In the genomic region with DNA sequence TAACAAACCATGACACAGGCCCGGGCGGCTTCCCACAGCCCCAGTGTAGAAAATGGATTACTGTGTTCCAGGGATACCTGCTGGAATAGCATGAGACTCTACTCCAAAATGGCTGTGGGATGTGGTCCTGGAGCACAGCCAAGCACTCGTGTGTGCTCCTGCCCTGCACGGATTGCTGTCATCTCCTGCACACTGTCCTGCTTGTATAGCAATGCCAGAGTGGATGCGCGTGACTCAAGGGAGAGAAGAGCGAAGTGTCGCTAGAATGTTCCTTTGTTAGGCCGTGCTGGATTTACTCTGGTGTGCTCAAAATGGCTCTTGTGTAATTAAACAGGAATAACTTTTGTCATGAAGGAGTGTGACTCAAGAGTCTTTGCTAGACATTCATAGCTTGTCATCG, we compare ENCODE assay signal across 22 mouse cellular contexts.
DNase-seq lines count a peak whose midpoint lies in the region; ATAC-seq and TF ChIP-seq lines count a peak whose summit lies in the region.
"Had no signal": no experiment of that assay in that cellular context is flagged by ENCODE, and none has a peak within 500 bp of the region (broad histone marks: within the 10 kb centered on the region; RNA-seq: fewer than 3 reads in every experiment).

No protein-coding gene starts in this region.

- no peak for TF ChIP-seq POLR2A in brain, embryonic 14.5 days (IDR thresholded peaks at IDR 0.05; ENCODE audit: borderline replicate concordance, extremely low read depth, insufficient read depth, insufficient read length, poor library complexity, severe bottlenecking)

- intact Hi-C loops in left cerebral cortex, postnatal 4 days (cut with DNase I), result no loop called here
- intact Hi-C loops in left cerebral cortex, postnatal 10 days (cut with DNase I), result no loop called here

- 52% methylated on average over 10 of the region's 10 CpGs for WGBS in heart, embryonic 14.5 days
- 83% methylated on average over 10 of the region's 10 CpGs for WGBS in heart, embryonic 10.5 days

- no peak; the same call in 1 of the 2 replicates for ATAC-seq in heart, embryonic 14.5 days (ENCODE audit: insufficient number of reproducible peaks, insufficient read depth, low FRiP score, low read depth)
- ATAC-seq: forebrain, embryonic 14.5 days; intestine, embryonic 16.5 days; Patski had no signal

- H3K36me3 ChIP-seq in heart, embryonic 14.5 days (ENCODE audit: control insufficient read depth, insufficient read depth, low read length), result no peaks in the 10 kb centered on the region
- H3K36me3 ChIP-seq in heart, embryonic 10.5 days, result no peaks in the 10 kb centered on the region
- H3K36me3 ChIP-seq: heart, embryonic 12.5 days; hindbrain, embryonic 15.5 days; liver, embryonic 13.5 days; lung, embryonic 15.5 days had no signal

- no peaks in the 10 kb centered on the region for H3K9me3 ChIP-seq in heart, embryonic 14.5 days (ENCODE audit: control insufficient read depth, low read length)
- no peaks in the 10 kb centered on the region for H3K9me3 ChIP-seq in heart, embryonic 10.5 days
- H3K9me3 ChIP-seq: embryonic facial prominence, embryonic 12.5 days; heart, embryonic 12.5 days; hindbrain, embryonic 15.5 days; limb, embryonic 13.5 days; liver, embryonic 13.5 days; lung, embryonic 15.5 days; midbrain, embryonic 12.5 days had no signal

- H3K9ac ChIP-seq in heart, embryonic 14.5 days (ENCODE audit: low read length), result no peak overlapping the region
- H3K9ac ChIP-seq: embryonic facial prominence, embryonic 12.5 days; heart, embryonic 12.5 days; hindbrain, embryonic 15.5 days; limb, embryonic 13.5 days; liver, embryonic 13.5 days; lung, embryonic 15.5 days; midbrain, embryonic 12.5 days had no signal

- H3K27ac ChIP-seq in heart, embryonic 14.5 days (replicated peaks in 1 of 2; ENCODE audit: control insufficient read depth in 1 of 2, insufficient read depth in 1 of 2, low read depth in 2 of 2, low read length in 2 of 2), result peak overlapping the region; percentile 38 to 49; a peak in 2 of 4 replicates
- no peak overlapping the region for H3K27ac ChIP-seq in heart, embryonic 10.5 days
- H3K27ac ChIP-seq: embryonic facial prominence, embryonic 12.5 days; hindbrain, embryonic 15.5 days; limb, embryonic 13.5 days; liver, embryonic 13.5 days; lung, embryonic 15.5 days; macrophage; midbrain, embryonic 12.5 days had no signal

- DNase-seq in heart, embryonic 10.5 days (ENCODE audit: low spot score), result no peak
- DNase-seq in left cerebral cortex, postnatal 4 days, result peak; percentile 48
- no peak for DNase-seq in left cerebral cortex, postnatal 10 days (ENCODE audit: extremely low spot score in 1 of 2, low spot score in 2 of 2)
- peak; percentile 9 for DNase-seq in NIH3T3 (ENCODE audit: low read depth)
- peak; percentile 44 for DNase-seq in brain, embryonic 14.5 days (ENCODE audit: low read depth)
- DNase-seq in layer of hippocampus, adult 18-20 months (ENCODE audit: low spot score in 2 of 2), result no peak
- DNase-seq: adrenal gland, adult 8-10 months; cerebellum, adult 11 months; gastrocnemius, postnatal 25 days; liver, embryonic 13.5 days; right cerebral cortex, postnatal 4 days had no signal

- H3K4me3 ChIP-seq in heart, embryonic 14.5 days (ENCODE audit: control insufficient read depth in 1 of 2, insufficient read depth in 1 of 2, low read depth in 1 of 2, low read length in 2 of 2), result no peak overlapping the region
- no peak overlapping the region for H3K4me3 ChIP-seq in heart, embryonic 10.5 days
- H3K4me3 ChIP-seq: embryonic facial prominence, embryonic 12.5 days; heart, embryonic 12.5 days; hindbrain, embryonic 15.5 days; limb, embryonic 13.5 days; liver, embryonic 13.5 days; lung, embryonic 15.5 days; midbrain, embryonic 12.5 days had no signal

- peaks cover 19% of the 10 kb centered on the region in 2 experiments for H3K4me1 ChIP-seq in heart, embryonic 14.5 days (ENCODE audit: control insufficient read depth in 2 of 2, insufficient read depth in 2 of 2, low read length in 2 of 2)
- peaks cover 35% of the 10 kb centered on the region for H3K4me1 ChIP-seq in heart, embryonic 10.5 days
- H3K4me1 ChIP-seq: liver, embryonic 13.5 days; lung, embryonic 15.5 days had no signal

- H3K4me2 ChIP-seq in heart, embryonic 14.5 days (ENCODE audit: low read length), result no peak overlapping the region
- H3K4me2 ChIP-seq: embryonic facial prominence, embryonic 12.5 days; heart, embryonic 12.5 days; hindbrain, embryonic 15.5 days; limb, embryonic 13.5 days; liver, embryonic 13.5 days; lung, embryonic 15.5 days; midbrain, embryonic 12.5 days had no signal

- TF ChIP-seq CTCF in brain, embryonic 14.5 days (IDR thresholded peaks at IDR 0.05; ENCODE audit: borderline replicate concordance, extremely low read depth, insufficient read depth, insufficient read length), result no peak

- H3K27me3 ChIP-seq in heart, embryonic 14.5 days (ENCODE audit: control insufficient read depth, insufficient read depth, low read length), result no peaks in the 10 kb centered on the region
- H3K27me3 ChIP-seq in heart, embryonic 10.5 days (ENCODE audit: insufficient read depth, poor library complexity, severe bottlenecking), result no peaks in the 10 kb centered on the region
- H3K27me3 ChIP-seq: embryonic facial prominence, embryonic 12.5 days; heart, embryonic 12.5 days; hindbrain, embryonic 15.5 days; limb, embryonic 13.5 days; liver, embryonic 13.5 days; lung, embryonic 15.5 days; midbrain, embryonic 12.5 days; Patski had no signal

Comparison
In these comparisons a context has a peak if more than half of its experiments do, and no peak if none do; other contexts are left out.
1. DNase-seq: peak in left cerebral cortex, postnatal 4 days (single experiment), NIH3T3 (single experiment) and brain, embryonic 14.5 days (single experiment); none in heart, embryonic 10.5 days (single experiment), left cerebral cortex, postnatal 10 days (0 of 2) and layer of hippocampus, adult 18-20 months (0 of 2).